Mouse (Mus musculus) stomach, postnatal 0 days (tissue): Measurements from ENCODE around the gene Gsn.

Source experiments
- CTCF ChIP-seq: IDR thresholded peaks from 2 replicates; pipeline ENCODE4 v1.5.1; 2016; ENCODE audit warnings: antibody characterized with exemption, low read depth, mild to moderate bottlenecking, moderate library complexity
- EP300 ChIP-seq: optimal IDR thresholded peaks from 2 replicates; pipeline ENCODE3; 2016; ENCODE audit warnings: antibody characterized with exemption

DNA sequence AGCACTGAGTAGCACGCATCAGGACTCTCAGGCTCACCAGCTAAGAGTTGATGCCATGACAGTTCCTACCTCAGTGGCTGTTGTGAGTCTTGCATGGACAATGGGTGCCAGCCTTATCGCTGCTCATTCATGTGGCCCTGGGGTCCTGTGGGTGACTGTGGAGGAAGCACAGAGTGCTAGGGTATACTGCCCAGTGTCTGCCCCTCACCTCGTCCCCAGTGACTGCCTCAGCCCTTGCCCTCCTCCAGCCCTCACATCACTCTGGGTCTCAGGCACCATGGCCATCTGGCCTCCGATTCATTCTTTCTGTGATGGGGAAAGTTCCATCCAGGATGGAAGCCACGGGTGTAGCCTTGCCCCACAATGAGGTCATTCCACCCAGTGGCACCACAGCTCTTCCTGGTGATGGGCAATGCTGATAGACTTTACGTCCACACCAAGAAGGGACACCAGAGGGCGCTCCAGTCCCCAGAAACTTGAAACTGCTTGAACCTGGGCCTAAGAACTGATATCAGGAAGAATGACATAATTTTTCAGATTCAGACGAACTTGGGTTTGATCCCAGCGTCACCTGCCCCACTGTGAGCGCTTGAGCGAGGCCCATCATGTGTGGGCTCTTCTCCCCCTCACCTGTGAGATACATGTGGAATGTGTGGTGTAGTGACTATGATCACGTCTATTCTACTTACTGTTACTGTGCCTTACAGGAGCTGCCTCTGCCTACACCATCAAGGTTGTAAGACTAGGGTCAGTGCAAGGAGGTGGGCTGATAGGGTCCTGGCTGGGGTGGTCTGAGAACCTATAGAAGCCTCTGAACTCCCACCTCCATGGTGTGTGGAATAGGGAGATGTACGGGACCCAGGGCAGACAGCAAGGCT is 32.8 kb downstream of the Gsn start:
- TF ChIP-seq CTCF (peak; percentile 94), EP300 (no peak)
